Mouse (Mus musculus): Measurements from ENCODE around the gene Iqcg. TPM values are rescaled to one million over a fixed set of nuclear protein-coding genes. Genes with fewer than 3 reads are reported as not detected.
"Not testable (repeated sequence)": the region's sequence is repeated elsewhere in the genome, so short reads cannot be mapped to it uniquely, and the experiment has no call there.

Iqcg gene
- total RNA-seq (2014; fragmentation: Nextera tagmentation) (1.4 TPM in 1 of 2 replicates, not detected in the other), total RNA-seq (2017) (0.04 and 0.89 TPM in 2 replicates)

- ATAC-seq (replicated peaks; ENCODE audit: low FRiP score, low TSS enrichment, poor library complexity, severe bottlenecking): peak; percentile 93
Measured at GRCm38 (mm10) chr16:33056095-33056785, at the start of gene Iqcg, which contains the start of gene Rpl35a. TSS of gene Iqcg (minus strand) at chr16:33056218. TSS of gene Rpl35a (plus strand) at chr16:33056453.

GRCm38 (mm10) chr16:33085666-33086065, 29.6 kb upstream of the Iqcg start:
- ATAC-seq (replicated peaks; ENCODE audit: low FRiP score, low TSS enrichment, poor library complexity, severe bottlenecking): no peak

GRCm38 (mm10) chr16:33083996-33084395, 28.0 kb upstream of the Iqcg start:
- no peak for ATAC-seq (replicated peaks; ENCODE audit: low FRiP score, low TSS enrichment, poor library complexity, severe bottlenecking)

GRCm38 (mm10) chr16:33082951-33083350, 26.9 kb upstream of the Iqcg start:
- ATAC-seq (replicated peaks; ENCODE audit: low FRiP score, low TSS enrichment, poor library complexity, severe bottlenecking): no peak

GRCm38 (mm10) chr16:33080063-33080462, 24.0 kb upstream of the Iqcg start:
- no peak for ATAC-seq (replicated peaks; ENCODE audit: low FRiP score, low TSS enrichment, poor library complexity, severe bottlenecking)

GRCm38 (mm10) chr16:33077069-33077627, 21.1 kb upstream of the Iqcg start:
- ATAC-seq (replicated peaks; ENCODE audit: low FRiP score, low TSS enrichment, poor library complexity, severe bottlenecking): no peak

- ATAC-seq (replicated peaks; ENCODE audit: low FRiP score, low TSS enrichment, poor library complexity, severe bottlenecking): no peak
Measured at GRCm38 (mm10) chr16:33076078-33076477, 20.1 kb upstream of the Iqcg start.

- no peak for ATAC-seq (replicated peaks; ENCODE audit: low FRiP score, low TSS enrichment, poor library complexity, severe bottlenecking)
Measured at GRCm38 (mm10) chr16:33074967-33075366, 18.9 kb upstream of the Iqcg start.

GRCm38 (mm10) chr16:33072871-33073557, 17.0 kb upstream of the Iqcg start:
- no peak for ATAC-seq (replicated peaks; ENCODE audit: low FRiP score, low TSS enrichment, poor library complexity, severe bottlenecking)

GRCm38 (mm10) chr16:33070928-33071327, 14.9 kb upstream of the Iqcg start:
- no peak for ATAC-seq (replicated peaks; ENCODE audit: low FRiP score, low TSS enrichment, poor library complexity, severe bottlenecking)

GRCm38 (mm10) chr16:33064636-33065035, 8.6 kb upstream of the Iqcg start:
- no peak for ATAC-seq (replicated peaks; ENCODE audit: low FRiP score, low TSS enrichment, poor library complexity, severe bottlenecking)

- ATAC-seq (replicated peaks; ENCODE audit: low FRiP score, low TSS enrichment, poor library complexity, severe bottlenecking): peak; percentile 53
Measured at GRCm38 (mm10) chr16:33063267-33063666, 7.2 kb upstream of the Iqcg start.

GRCm38 (mm10) chr16:33062682-33063131, 6.7 kb upstream of the Iqcg start:
- ATAC-seq (replicated peaks; ENCODE audit: low FRiP score, low TSS enrichment, poor library complexity, severe bottlenecking): peak; percentile 25

- ATAC-seq (replicated peaks; ENCODE audit: low FRiP score, low TSS enrichment, poor library complexity, severe bottlenecking): peak; percentile 86
Measured at GRCm38 (mm10) chr16:33062024-33062681, 6.1 kb upstream of the Iqcg start, which contains the start of gene Lmln. TSS of gene Lmln (plus strand) at chr16:33062521.

GRCm38 (mm10) chr16:33061400-33061799, 5.4 kb upstream of the Iqcg start:
- ATAC-seq (replicated peaks; ENCODE audit: low FRiP score, low TSS enrichment, poor library complexity, severe bottlenecking): no peak

- no peak for ATAC-seq (replicated peaks; ENCODE audit: low FRiP score, low TSS enrichment, poor library complexity, severe bottlenecking)
Measured at GRCm38 (mm10) chr16:33060926-33061325, 4.9 kb upstream of the Iqcg start.

- ATAC-seq (replicated peaks; ENCODE audit: low FRiP score, low TSS enrichment, poor library complexity, severe bottlenecking): no peak
Measured at GRCm38 (mm10) chr16:33059471-33059870, 3.5 kb upstream of the Iqcg start.

- ATAC-seq (replicated peaks; ENCODE audit: low FRiP score, low TSS enrichment, poor library complexity, severe bottlenecking): not testable (repeated sequence)
Measured at GRCm38 (mm10) chr16:33058656-33059055, 2.6 kb upstream of the Iqcg start.

GRCm38 (mm10) chr16:33058033-33058432, 2.0 kb upstream of the Iqcg start:
- ATAC-seq (replicated peaks; ENCODE audit: low FRiP score, low TSS enrichment, poor library complexity, severe bottlenecking): no peak

GRCm38 (mm10) chr16:33056786-33057185, 768 bp upstream of the Iqcg start:
- ATAC-seq (replicated peaks; ENCODE audit: low FRiP score, low TSS enrichment, poor library complexity, severe bottlenecking): peak; percentile 28

Data from megakaryocyte-erythroid progenitor cell, adult 5-6 weeks (primary cell).